Mouse (Mus musculus) thymus, postnatal 10 days (tissue): ENCODE data around the gene Fam166b.

Experiments
- DNase-seq, 2 experiments: peaks; one replicate each; pipeline ENCODE4 v3.0.0; 2021; ENCODE audit warnings: low spot score in 2 of 2

The Fam166b gene

DNA sequence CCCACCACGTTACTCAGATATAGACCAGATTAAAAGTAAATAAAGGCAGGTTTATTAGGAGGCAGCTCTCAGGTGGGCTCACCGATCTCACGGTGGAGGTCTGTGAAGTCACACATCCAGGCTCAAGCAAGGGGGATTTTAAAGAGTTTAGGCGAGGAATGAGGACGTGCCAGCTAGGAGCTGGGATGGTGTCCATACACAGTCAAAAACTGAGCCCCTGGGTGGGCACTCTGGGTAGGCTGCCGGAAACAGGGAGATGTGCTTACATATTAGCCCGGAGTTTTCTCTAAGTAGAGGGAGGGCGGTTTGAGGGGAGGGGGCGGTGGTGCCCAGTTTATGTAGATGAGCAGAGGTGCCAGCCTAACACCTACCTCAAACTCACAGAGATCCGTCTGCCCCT, 48.0 kb downstream of the Fam166b start:
- no peak for DNase-seq

DNA sequence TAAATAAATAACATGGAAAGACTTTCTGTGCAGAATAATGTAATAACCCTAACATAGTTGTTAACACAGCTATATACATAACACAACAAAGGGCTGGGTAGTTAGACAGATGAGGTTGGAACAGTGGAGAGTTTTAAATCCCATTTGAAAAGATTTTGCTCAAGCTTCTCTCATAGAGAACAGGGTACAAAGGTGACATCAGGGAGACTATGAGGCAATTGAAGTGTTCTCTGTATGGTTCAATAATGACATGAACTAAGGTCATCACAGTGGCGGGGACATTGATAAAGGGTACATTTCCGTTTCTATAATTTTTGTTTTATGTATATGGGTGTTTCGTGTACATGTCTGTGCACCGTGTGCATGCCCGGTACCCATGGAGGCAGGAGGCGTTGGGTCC, 49.3 kb downstream of the Fam166b start:
- DNase-seq: no peak
